Mouse (Mus musculus) megakaryocyte, embryonic 14.5 days (primary cell): ENCODE data around the gene Rrnad1. TPM values are rescaled to one million over a fixed set of nuclear protein-coding genes. Genes with fewer than 3 reads are reported as not detected.
A peak's percentile ranks its signal among the peaks of the same experiment; 100 is the strongest.

Experiments
- H3K27me3 ChIP-seq: replicated peaks from 2 replicates; pipeline ENCODE3; 2012; ENCODE audit warnings: inconsistent platforms
- H3K36me3 ChIP-seq: replicated peaks from 2 replicates; pipeline ENCODE3; 2012; ENCODE audit warnings: low read length, inconsistent platforms, mixed read lengths
- H3K4me1 ChIP-seq: 2 replicates; pipeline ENCODE4 v1.6.1; 2012; ENCODE audit warnings: inconsistent platforms
- H3K4me3 ChIP-seq: replicated peaks from 2 replicates; pipeline ENCODE3; 2012; ENCODE audit warnings: moderate library complexity, mild to moderate bottlenecking, inconsistent platforms
- H3K9me3 ChIP-seq: 2 replicates; pipeline ENCODE4 v1.6.1; 2012; ENCODE audit warnings: inconsistent platforms
- FLI1 ChIP-seq: IDR thresholded peaks from 2 replicates; pipeline ENCODE4 v1.6.1; 2012; ENCODE audit warnings: low read length, inconsistent platforms, mixed read lengths
- GATA1 ChIP-seq: IDR thresholded peaks from 3 replicates; pipeline ENCODE4 v1.6.1; 2012; ENCODE audit warnings: mixed read lengths, low read length, inconsistent platforms, borderline replicate concordance
- polyA plus RNA-seq: library from polyadenylated mRNA; stranded (reverse); fragments of >175 nt; gene quantifications from 2 replicates; pipeline ENCODE4 v1.2.3, GENCODE M21; 2012; ENCODE audit warnings: low replicate concordance; ENCODE audit not compliant: insufficient read depth

The Rrnad1 gene
- polyA plus RNA-seq = 13.9 and 14.0 TPM in 2 replicates

DNA sequence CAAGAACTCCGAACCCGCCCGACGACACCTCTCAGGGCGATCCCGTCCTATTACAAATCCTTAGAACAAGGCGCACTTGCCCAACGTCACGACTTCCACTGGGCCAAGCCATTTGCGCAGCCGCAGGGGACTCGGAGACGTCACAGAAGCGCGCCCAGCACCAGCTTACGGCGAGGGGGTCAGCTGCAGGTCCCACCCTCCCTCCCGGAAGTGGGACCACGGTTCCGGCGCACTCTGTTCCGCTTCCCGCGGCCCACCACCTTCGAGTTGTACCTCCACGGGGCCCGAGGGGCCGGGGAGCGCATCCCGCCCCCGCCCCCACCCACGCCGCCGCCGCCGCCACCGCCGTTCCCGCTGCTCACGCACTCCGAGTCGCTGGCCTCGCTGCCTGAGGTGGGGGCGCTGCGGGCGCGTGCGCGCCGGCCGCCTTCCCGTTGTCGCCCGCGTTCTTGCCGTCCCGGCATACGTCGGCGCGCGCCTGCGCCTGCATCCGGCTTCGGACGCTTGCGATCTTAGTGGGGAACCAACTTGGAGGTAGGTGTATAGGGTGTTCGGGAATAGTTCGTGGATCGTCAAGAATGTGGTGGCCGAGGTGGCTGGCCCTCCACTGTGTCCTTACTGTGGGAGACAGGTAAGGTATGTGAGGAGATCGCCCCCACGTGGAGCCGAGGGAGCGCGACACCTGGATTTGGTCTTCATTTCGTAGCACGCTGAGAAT is at the start of gene Rrnad1, which contains the start of gene Isg20l2:
Gene Rrnad1 (minus strand): TSS at position 640 of the 718 bp plus-strand sequence.
Gene Isg20l2 (plus strand): TSS at position 237 of the 718 bp plus-strand sequence.
- no peaks in the 10 kb centered on the region for H3K9me3 ChIP-seq
- H3K27me3 ChIP-seq = no peaks in the 10 kb centered on the region
- H3K4me3 ChIP-seq = peak within 1 kb of the TSS; percentile 97
- TF ChIP-seq FLI1 = no peak
- TF ChIP-seq GATA1 = no peak
- peaks cover 65% of the 10 kb centered on the region for H3K4me1 ChIP-seq
- H3K36me3 ChIP-seq = peaks cover 63% of the 10 kb centered on the region

GRCm38 (mm10) chr3:87980085-87980484 is 49.6 kb upstream of the Rrnad1 start:
- peaks cover 33% of the 10 kb centered on the region for H3K4me1 ChIP-seq

DNA sequence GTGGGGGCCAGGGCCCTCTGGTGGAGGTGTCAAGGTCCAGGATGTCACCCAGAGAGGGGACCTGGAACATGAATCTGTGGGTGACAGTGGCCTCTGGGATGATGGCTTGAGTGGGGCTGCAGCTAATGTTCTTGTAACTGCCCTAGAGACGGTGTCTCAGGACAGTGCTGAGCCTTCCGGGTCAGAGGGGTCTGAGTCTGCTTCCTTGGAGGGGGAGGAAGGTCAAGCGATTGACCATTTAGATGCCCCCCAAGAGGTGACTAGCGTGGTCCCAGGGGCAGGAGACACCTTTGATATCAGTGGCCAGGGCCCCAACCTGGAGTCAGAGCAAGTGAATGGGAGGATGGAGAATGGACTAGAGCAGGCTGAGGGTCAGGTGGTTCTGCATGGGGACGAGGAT is 49.0 kb upstream of the Rrnad1 start:
- H3K9me3 ChIP-seq = no peaks in the 10 kb centered on the region
- peaks cover 29% of the 10 kb centered on the region for H3K4me1 ChIP-seq
- no peaks in the 10 kb centered on the region for H3K36me3 ChIP-seq
- no peak overlapping the region for H3K4me3 ChIP-seq
- TF ChIP-seq GATA1 = no peak
- TF ChIP-seq FLI1 = no peak
- peaks cover 91% of the 10 kb centered on the region for H3K27me3 ChIP-seq

More at GRCm38 (mm10) chr3:87980085-87980484, 49.6 kb upstream of the Rrnad1 start:
- no peaks in the 10 kb centered on the region for H3K36me3 ChIP-seq
- H3K9me3 ChIP-seq = no peaks in the 10 kb centered on the region
- peaks cover 89% of the 10 kb centered on the region for H3K27me3 ChIP-seq
- TF ChIP-seq GATA1 (no peak), FLI1 (no peak)
- H3K4me3 ChIP-seq = no peak overlapping the region

DNA sequence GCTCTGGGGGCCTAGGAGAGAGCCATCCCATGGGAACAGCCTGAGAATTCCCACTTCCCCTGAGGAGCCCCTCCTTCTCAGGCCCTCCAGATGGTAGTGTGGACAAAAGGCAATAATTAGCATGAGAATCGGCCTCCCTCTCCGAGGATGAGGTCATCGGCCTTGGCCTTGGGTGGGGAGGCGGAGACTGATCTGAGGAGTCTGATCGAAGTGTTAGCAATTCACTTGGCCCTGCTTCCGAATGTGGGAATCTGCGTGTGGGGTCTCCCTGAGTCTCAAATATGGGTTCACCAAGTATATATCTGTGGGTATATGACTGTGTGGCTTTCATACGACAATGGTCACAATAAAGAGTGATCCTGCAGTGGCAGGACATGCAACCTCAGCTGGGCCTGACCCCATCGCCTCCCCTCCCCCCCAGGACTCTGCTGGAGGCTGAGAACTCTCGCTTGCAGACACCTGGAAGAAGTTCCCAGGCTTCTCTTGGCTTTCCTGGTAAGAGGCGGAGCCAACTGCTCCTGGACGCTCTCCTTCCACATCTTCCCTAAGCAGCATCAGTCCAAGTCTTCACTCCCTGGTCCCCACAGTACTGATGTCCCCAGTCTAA is 44.0 kb upstream of the Rrnad1 start:
- Histone ChIP-seq H3K36me3 (no peaks in the 10 kb centered on the region), H3K9me3 (no peaks in the 10 kb centered on the region), H3K4me3 (no peak overlapping the region), H3K27me3 (peaks cover 89% of the 10 kb centered on the region), H3K4me1 (peaks cover 17% of the 10 kb centered on the region)
- no peak for TF ChIP-seq FLI1

DNA sequence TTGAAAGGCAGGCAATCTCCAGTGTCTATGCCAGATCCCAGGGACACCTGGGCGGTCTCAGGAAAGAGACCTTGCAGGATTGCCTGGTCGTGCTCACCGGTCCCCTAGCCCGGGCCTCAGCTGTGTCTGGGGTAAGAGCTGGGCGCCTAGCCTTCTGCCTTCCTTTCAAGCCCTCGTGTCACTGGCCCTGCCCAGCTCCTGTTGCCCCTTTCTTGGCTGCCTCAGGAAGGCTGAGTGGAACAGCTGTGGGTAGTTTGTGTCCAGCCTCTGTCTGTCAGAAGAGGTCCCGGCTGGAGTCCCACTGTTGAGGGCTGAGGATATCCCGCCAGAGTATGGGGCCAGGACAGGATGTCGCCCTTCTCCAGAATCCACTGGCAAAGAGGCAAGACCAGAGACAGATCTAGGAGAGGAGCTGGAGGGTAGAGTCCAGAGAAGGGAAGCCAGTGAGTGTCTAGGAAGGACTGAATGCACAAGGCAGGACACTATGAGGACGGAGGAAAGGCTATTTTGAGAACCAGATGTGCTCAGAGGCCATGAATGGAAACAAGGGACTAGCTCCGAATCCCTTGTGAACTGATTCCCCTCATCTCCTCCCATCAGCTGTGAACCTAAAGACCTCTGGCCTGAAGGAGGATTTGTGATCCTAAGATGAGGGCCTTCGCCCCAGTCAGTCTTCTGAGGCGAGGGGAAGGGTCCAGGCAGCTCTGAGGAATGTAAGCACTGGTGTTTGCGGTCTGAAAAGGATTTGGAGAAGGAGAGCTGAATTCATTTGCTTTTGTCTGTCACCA is 43.3 kb upstream of the Rrnad1 start:
- peaks cover 17% of the 10 kb centered on the region for H3K4me1 ChIP-seq
- H3K36me3 ChIP-seq = no peaks in the 10 kb centered on the region
- peaks cover 84% of the 10 kb centered on the region for H3K27me3 ChIP-seq
- H3K4me3 ChIP-seq = no peak overlapping the region
- no peaks in the 10 kb centered on the region for H3K9me3 ChIP-seq
- TF ChIP-seq GATA1 (no peak), FLI1 (no peak)

- peaks cover 17% of the 10 kb centered on the region for H3K4me1 ChIP-seq
- H3K27me3 ChIP-seq = peaks cover 81% of the 10 kb centered on the region
- H3K4me3 ChIP-seq = no peak overlapping the region
- no peaks in the 10 kb centered on the region for H3K36me3 ChIP-seq
- TF ChIP-seq GATA1 (no peak), FLI1 (no peak)
- peaks cover under 1% of the 10 kb centered on the region for H3K9me3 ChIP-seq
Observed at GRCm38 (mm10) chr3:87972776-87973175, 42.3 kb upstream of the Rrnad1 start.

DNA sequence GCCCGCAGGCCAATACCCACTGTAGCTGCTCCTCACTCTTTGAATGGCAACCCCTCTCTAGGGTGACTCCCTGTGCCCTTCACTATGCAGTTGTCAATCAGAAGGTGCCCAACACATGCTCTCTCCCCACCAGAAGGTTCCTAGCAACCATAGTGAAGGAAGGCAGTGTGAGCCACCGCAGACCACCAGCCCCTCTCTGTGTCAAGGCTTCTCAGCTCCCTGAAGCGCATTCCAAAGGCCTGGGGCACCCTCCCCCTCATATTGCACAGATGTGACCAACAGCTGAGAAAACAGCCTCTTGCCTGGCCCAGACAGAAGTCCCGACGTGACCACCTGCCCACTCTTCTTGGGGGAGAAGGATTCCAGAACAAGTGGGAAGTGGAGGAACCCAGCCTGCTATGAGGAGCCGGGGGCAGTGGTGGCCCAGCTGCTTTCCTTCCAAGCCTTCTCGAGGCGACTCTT is 41.7 kb upstream of the Rrnad1 start:
- no peak overlapping the region for H3K4me3 ChIP-seq
- peaks cover 6% of the 10 kb centered on the region for H3K9me3 ChIP-seq
- peaks cover 17% of the 10 kb centered on the region for H3K4me1 ChIP-seq
- H3K27me3 ChIP-seq = peaks cover 81% of the 10 kb centered on the region
- no peak for TF ChIP-seq GATA1
- TF ChIP-seq FLI1 = no peak
- H3K36me3 ChIP-seq = no peaks in the 10 kb centered on the region

DNA sequence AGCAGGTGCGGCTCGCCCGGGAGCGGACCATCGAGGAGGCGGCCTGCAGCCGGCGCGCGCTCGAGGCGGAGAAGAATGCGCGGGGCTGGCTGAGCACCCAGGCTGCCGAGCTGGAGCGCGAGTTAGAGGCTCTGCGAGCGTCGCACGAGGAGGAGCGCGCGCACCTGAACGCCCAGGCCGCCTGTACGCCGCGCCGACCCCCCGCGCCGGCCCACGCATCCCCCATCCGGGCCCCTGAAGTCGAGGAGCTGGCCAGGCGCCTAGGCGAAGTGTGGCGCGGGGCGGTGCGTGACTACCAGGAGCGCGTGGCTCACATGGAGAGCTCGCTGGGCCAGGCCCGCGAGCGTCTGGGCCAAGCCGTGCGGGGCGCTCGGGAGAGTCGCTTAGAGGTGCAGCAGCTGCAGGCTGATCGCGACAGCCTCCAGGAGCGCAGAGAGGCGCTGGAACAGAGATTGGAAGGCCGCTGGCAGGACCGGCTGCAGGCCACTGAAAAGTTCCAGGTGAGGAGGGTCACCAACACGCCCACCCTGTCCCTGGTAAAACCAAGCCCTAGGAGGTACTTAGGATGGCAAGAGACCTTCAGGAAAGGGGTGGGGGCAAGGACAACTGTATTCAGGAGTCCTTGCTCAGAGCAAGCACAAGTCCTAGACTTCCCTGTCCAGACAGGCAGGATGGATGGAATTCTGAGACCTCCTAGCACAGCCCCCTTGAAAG is 41.1 kb upstream of the Rrnad1 start:
- H3K4me1 ChIP-seq = peaks cover 17% of the 10 kb centered on the region
- H3K36me3 ChIP-seq = no peaks in the 10 kb centered on the region
- peaks cover 7% of the 10 kb centered on the region for H3K9me3 ChIP-seq
- peak overlapping the region; percentile 89 for H3K4me3 ChIP-seq
- TF ChIP-seq FLI1 = no peak
- TF ChIP-seq GATA1 = no peak
- H3K27me3 ChIP-seq = peaks cover 76% of the 10 kb centered on the region

- Histone ChIP-seq H3K4me3 (peak within 1 kb of the TSS; percentile 89), H3K27me3 (peaks cover 76% of the 10 kb centered on the region), H3K36me3 (no peaks in the 10 kb centered on the region), H3K4me1 (peaks cover 17% of the 10 kb centered on the region), H3K9me3 (peaks cover 7% of the 10 kb centered on the region)
- TF ChIP-seq GATA1 (no peak), FLI1 (no peak)
Observed at GRCm38 (mm10) chr3:87970939-87971488, 40.5 kb upstream of the Rrnad1 start, which contains the start of gene Nes. Gene Nes (plus strand): TSS chr3:87971078.
